Mouse (Mus musculus) olfactory bulb, adult 2 months (tissue): ENCODE measurements at regions not wholly inside any gene's neighbourhood (a gene's known extent, or its start where the extent isn't known, plus 50 kb on each side); places are given as distances from the start of the nearest gene placed in this dataset.

Experiments used
- CTCF ChIP-seq: fragments of 200-500 bp; IDR thresholded peaks from 2 replicates; pipeline ENCODE4 v1.5.1; 2012; ENCODE audit warnings: low read depth, mild to moderate bottlenecking, low read length, moderate library complexity; ENCODE audit not compliant: insufficient read depth
- POLR2A ChIP-seq: fragments of 200-500 bp; IDR thresholded peaks from 2 replicates; pipeline ENCODE4 v1.6.1; 2012; ENCODE audit warnings: mild to moderate bottlenecking, low read depth, low read length, moderate library complexity; ENCODE audit not compliant: insufficient read depth

DNA sequence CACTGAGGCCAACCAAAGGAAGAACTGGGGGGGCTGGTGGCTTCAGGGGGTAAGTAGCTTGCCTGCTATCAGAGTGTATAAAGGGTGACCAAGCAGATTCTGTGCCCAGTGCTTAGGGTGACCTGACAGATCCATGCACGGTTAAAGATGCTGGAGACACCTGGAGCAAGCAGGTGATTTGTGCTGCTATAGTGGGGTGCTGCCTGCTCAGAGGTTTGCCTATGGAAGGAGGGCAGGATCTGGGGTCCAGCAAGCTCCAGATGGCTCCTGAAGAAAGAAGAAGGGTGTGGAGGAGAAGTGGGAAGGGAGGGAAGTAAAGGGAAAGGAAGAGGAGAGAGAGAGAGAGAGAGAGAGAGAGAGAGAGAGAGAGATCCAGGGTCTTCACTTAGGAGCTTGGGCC lies 137.8 kb downstream of the Chst1 start:
- TF ChIP-seq CTCF = no peak
- TF ChIP-seq POLR2A = no peak
